Mouse (Mus musculus) ES-Bruce4 (cell line): ENCODE results near the gene 6030468B19Rik. TPM values are rescaled to one million over a fixed set of nuclear protein-coding genes. Genes with fewer than 3 reads are reported as not detected.

Experiments
- H3K27ac ChIP-seq: 2 replicates; pipeline ENCODE4 v1.5.1; 2012; ENCODE audit warnings: low read length, inconsistent platforms; ENCODE audit not compliant: insufficient read depth
- H3K27me3 ChIP-seq: 2 replicates; pipeline ENCODE4 v1.6.1; 2012; ENCODE audit warnings: mild to moderate bottlenecking, low read length, inconsistent platforms; ENCODE audit not compliant: control insufficient read depth, poor library complexity, insufficient read depth, severe bottlenecking
- H3K36me3 ChIP-seq: 2 replicates; pipeline ENCODE4 v1.6.1; 2012; ENCODE audit warnings: inconsistent platforms, mild to moderate bottlenecking, low read length, moderate library complexity; ENCODE audit not compliant: control insufficient read depth, poor library complexity, insufficient read depth, severe bottlenecking
- H3K4me1 ChIP-seq: one replicate; pipeline ENCODE4 v1.8.1; 2011; ENCODE audit warnings: low read length; ENCODE audit not compliant: control insufficient read depth, insufficient read depth
- H3K4me3 ChIP-seq: 2 replicates; pipeline ENCODE4 v1.5.1; 2011; ENCODE audit warnings: low read depth, mild to moderate bottlenecking, low read length
- H3K9ac ChIP-seq: 2 replicates; pipeline ENCODE4 v1.6.1; 2012; ENCODE audit warnings: low read depth, mild to moderate bottlenecking, inconsistent platforms; ENCODE audit not compliant: poor library complexity, severe bottlenecking
- H3K9me3 ChIP-seq: replicated peaks from 2 replicates; pipeline ENCODE4 v1.6.1; 2012; ENCODE audit warnings: mild to moderate bottlenecking, low read length, inconsistent platforms; ENCODE audit not compliant: control insufficient read depth, poor library complexity, insufficient read depth, severe bottlenecking
- CTCF ChIP-seq: IDR thresholded peaks from one replicate; pipeline ENCODE4 v1.8.1; 2011; ENCODE audit warnings: low read depth, low read length
- EP300 ChIP-seq: IDR thresholded peaks from 2 replicates; pipeline ENCODE4 v1.6.1; 2011; ENCODE audit warnings: low read depth, low read length; ENCODE audit not compliant: insufficient read depth
- POLR2A ChIP-seq: IDR thresholded peaks from one replicate; pipeline ENCODE4 v1.8.1; 2011; ENCODE audit warnings: low read length; ENCODE audit not compliant: insufficient read depth
- polyA plus RNA-seq: library from polyadenylated mRNA; stranded (reverse); fragments of >200 nt; gene quantifications from 2 replicates; pipeline ENCODE4 v1.2.4, GENCODE M21; 2011; ENCODE audit warnings: low read depth; ENCODE audit not compliant: missing spikeins, insufficient read depth, insufficient read length

The 6030468B19Rik gene
- polyA plus RNA-seq, 1 experiment = not detected

DNA sequence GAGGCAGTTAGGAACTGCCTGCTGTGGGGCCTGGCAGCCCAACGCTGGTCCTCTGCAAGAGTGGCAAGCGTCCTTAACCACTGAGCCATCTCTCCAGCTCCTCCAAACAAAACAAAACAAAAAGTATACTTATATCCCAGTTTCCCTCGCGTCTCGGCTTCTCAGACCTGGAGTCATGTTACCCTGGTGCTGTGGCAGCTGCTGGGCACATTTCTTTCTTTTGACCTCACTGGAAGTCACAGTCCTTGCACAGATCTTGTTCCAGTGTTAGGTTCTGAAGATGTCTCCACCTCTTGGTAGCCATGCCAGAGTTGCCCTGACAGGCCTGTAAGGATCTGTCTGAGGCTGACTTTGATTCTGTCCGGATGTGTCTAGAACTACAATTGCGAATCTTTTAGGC lies 4.2 kb downstream of the 6030468B19Rik start:
- Histone ChIP-seq H3K27me3 (no peaks in the 10 kb centered on the region), H3K27ac (no peak overlapping the region), H3K9ac (no peak overlapping the region), H3K4me1 (no peaks in the 10 kb centered on the region), H3K9me3 (no peaks in the 10 kb centered on the region), H3K4me3 (no peak overlapping the region), H3K36me3 (no peaks in the 10 kb centered on the region)
- no peak for TF ChIP-seq CTCF
- TF ChIP-seq EP300 = no peak
- no peak for TF ChIP-seq POLR2A

DNA sequence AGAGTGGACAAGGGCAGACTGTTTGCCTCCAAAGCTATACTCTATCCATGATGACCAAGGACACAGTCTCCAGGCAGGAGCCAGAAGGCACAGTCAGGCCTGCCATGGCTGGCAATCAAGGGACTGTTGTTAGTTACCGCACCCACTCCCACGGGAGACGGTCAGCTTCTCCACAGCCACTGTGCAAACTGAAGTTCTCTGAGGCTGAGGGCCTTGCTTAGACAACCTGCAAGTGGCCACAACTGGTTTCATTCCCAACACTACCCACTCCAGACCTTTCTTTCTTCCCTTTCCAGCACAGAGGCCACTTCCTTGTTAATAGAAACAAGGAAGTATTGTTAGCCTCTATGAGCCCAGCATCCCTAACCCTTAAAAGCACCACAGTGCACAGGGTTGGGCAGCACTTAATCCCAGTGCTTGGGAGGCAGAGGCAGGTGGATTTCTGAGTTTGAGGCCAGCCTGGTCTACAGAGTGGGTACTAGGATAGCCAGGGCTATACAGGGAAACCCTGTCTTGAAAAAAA lies 5.8 kb downstream of the 6030468B19Rik start:
- Histone ChIP-seq H3K9me3 (no peaks in the 10 kb centered on the region), H3K36me3 (no peaks in the 10 kb centered on the region), H3K27ac (no peak overlapping the region), H3K4me3 (no peak overlapping the region), H3K27me3 (no peaks in the 10 kb centered on the region), H3K9ac (no peak overlapping the region), H3K4me1 (no peaks in the 10 kb centered on the region)
- TF ChIP-seq EP300 (no peak), CTCF (no peak), POLR2A (no peak)

DNA sequence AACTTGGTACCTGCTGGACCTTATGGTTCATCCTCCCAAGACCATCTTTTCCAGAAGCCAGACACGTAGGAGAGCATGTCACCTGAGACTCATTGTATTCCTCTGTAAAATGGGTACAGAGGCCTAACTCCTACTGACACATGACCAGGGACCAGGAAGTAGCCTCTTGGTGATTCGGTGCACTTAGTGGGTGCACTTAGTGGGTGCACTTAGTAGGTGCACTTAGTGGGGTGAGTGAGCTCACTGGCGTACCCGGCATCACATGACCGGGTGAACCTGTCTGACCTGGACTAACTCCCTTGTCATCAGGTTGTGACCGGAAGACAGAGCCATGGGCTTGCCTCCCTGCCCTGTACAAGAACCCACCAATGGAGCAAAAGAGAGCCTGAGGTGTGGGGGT lies 9.3 kb downstream of the 6030468B19Rik start:
- no peaks in the 10 kb centered on the region for H3K27me3 ChIP-seq
- peaks cover 2% of the 10 kb centered on the region for H3K4me1 ChIP-seq
- H3K9ac ChIP-seq = no peak overlapping the region
- H3K27ac ChIP-seq = no peak overlapping the region
- no peaks in the 10 kb centered on the region for H3K9me3 ChIP-seq
- TF ChIP-seq POLR2A (no peak), EP300 (no peak), CTCF (no peak)
- H3K4me3 ChIP-seq = no peak overlapping the region
- no peaks in the 10 kb centered on the region for H3K36me3 ChIP-seq

DNA sequence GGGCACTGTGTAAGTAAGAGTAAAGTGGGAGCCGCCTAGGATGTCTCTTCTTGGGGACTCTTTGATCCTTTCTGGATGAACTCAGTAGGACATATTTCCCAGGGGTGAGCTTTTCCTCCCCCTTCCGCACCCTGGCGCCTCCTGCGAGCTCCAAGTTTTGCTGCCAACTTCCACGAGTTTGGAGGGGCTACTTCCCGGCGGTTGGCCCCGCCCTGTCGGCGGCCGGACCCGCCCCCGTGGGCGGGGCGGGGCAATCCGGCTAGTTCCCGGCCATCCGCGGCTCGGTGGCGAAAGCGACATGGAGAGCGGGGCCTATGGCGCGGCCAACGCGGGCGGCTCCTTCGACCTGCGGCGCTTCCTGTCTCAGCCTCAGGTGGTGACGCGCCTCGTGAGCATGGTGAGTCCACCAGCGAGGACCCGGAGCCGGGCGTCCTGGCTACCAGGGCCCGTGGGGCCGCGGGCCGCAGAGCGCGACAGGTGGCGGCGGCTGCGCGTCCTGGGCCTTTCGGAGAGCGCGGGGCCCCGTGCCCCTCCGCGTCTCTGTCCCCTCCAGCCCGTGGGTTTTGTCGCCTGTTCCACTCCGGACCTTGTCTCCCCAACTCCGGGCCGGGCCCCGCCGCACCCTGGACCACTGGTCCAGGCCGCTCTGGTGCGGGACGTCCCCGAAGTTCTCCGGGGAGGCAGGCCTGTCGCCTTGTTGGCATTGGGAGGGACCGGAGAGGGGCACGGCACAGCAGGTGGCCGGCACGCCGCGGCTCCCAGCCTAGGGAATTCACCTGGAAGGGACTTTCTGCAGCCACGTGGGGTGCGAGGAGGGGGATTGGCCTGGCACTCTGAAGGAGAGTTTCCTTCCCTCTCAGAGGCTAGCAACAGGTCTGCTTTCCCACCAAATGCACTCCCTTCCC lies 12.2 kb downstream of the 6030468B19Rik start, which contains the start of the genes Gm20708 and Syngr2:
Gene Gm20708, plus strand, starts transcription at position 262 of the 905 bp plus-strand sequence.
Gene Syngr2, plus strand, starts transcription at position 262 of the 905 bp plus-strand sequence.
- Histone ChIP-seq H3K36me3 (peaks cover 7% of the 10 kb centered on the region), H3K9ac (peak within 1 kb of the TSS; percentile 92), H3K27me3 (no peaks in the 10 kb centered on the region), H3K4me3 (peak within 1 kb of the TSS; percentile 78), H3K9me3 (no peaks in the 10 kb centered on the region), H3K27ac (no peak within 1 kb of the TSS), H3K4me1 (peaks cover 2% of the 10 kb centered on the region)
- TF ChIP-seq CTCF (no peak), POLR2A (peak; percentile 11)

DNA sequence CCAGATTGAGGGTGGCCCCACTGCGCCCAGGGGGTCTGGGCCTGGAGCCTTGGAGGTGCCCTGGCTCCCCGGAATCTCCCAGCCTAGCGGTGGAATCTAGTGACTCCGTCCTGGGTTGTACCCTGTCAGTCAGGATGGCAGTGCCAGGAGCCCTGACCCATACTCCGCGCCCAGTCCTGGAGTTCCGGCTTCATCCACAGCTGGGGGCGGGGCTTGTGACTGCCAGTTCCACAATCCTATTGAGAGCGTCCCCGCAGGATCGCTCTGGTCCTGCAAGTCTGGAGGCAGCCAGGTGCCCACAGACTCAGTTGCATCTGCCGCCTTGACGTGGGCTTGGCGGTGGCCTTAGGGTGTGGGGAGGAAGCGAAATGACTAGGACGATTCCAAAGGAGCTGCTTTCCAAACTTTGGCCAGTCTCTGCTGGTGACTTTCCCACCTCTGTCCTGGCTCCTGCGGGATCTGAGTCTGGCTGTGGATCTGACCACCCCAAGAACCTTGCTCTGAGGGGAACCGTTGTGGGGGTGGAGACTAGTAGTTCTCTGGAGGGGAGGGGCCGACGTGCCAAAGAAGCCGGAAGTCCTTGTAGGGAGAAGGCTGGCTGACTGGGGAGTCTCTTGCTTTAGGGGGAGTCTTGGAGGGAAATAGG lies 13.1 kb downstream of the 6030468B19Rik start:
- Histone ChIP-seq H3K9ac (peak overlapping the region; percentile 92), H3K4me1 (peaks cover 2% of the 10 kb centered on the region), H3K36me3 (peaks cover 9% of the 10 kb centered on the region), H3K27ac (no peak overlapping the region), H3K4me3 (peak overlapping the region; percentile 78), H3K27me3 (no peaks in the 10 kb centered on the region), H3K9me3 (no peaks in the 10 kb centered on the region)
- TF ChIP-seq EP300 = no peak
- TF ChIP-seq CTCF = no peak
- no peak for TF ChIP-seq POLR2A

DNA sequence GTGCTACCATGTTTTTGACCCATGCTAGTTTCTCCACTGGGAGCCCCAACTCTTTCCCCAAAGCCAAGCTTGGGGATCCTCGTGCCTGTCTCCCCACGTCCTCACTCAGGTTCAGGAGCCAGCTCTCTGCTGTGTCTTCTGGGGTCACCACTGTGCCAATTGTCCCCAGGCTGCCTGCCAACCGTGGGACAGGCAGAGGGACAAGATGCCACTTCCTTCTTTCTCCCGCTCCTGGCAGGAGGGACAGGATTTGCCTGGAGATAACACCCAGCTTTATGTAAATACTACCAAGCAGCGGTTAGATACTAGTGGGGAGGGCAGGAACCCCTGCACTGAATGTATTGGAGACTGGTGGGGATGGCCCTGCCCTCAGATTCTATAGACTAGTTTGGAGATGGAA lies 16.4 kb downstream of the 6030468B19Rik start:
- Histone ChIP-seq H3K9me3 (no peaks in the 10 kb centered on the region), H3K4me3 (no peak overlapping the region), H3K27me3 (no peaks in the 10 kb centered on the region), H3K36me3 (peaks cover 13% of the 10 kb centered on the region), H3K4me1 (peaks cover 2% of the 10 kb centered on the region), H3K27ac (no peak overlapping the region), H3K9ac (no peak overlapping the region)
- TF ChIP-seq CTCF (no peak), POLR2A (no peak), EP300 (no peak)
